Mouse (Mus musculus): ENCODE measurements around the gene Rapgefl1. TPM values are rescaled to one million over a fixed set of nuclear protein-coding genes. Genes with fewer than 3 reads are reported as not detected.
A peak's percentile ranks its signal among the peaks of the same experiment; 100 is the strongest.

The Rapgefl1 gene
- polyA plus RNA-seq, 1 experiment from 2014 or later, result 12.9 TPM

DNA sequence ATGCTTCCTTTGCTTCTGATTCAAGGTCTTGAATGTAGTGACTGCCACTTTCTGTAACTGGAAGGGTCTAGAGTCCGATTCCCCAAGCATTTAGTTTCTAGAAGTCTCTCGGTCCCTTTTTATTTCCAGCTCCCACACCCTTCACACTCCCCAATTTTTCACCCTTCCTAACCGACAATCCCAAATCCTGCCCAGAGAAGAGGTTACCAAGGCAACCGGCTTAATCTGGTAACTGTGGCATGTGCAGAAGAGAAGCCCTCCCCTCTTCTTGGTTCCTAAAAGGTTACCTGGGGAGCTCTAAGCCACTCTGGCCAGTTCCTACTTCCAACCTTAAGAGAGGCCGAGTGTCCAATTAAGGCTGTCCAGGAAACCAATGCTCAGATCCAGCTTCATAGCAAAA lies 1.3 kb upstream of the Rapgefl1 start:
- no peak for ATAC-seq (ENCODE audit: low FRiP score)
- Histone ChIP-seq H3K36me3 (replicated peaks; ENCODE audit: control insufficient read depth, insufficient read depth) (peaks cover 47% of the 10 kb centered on the region), H3K4me2 (replicated peaks) (no peak overlapping the region), H3K4me1 (replicated peaks; ENCODE audit: control insufficient read depth, insufficient read depth, low read length) (peaks cover 23% of the 10 kb centered on the region), H3K9ac (no peak overlapping the region), H3K27me3 (ENCODE audit: control insufficient read depth, insufficient read depth, low read length) (no peaks in the 10 kb centered on the region; the same call in 1 of the 2 replicates), H3K9me3 (ENCODE audit: control insufficient read depth, low read length) (no peaks in the 10 kb centered on the region), H3K27ac (no peak overlapping the region), H3K4me3 (replicated peaks; ENCODE audit: low read length) (no peak overlapping the region)
- 40% methylated on average over 5 of the region's 5 CpGs for WGBS
- no peak for DNase-seq (ENCODE audit: low spot score)

DNA sequence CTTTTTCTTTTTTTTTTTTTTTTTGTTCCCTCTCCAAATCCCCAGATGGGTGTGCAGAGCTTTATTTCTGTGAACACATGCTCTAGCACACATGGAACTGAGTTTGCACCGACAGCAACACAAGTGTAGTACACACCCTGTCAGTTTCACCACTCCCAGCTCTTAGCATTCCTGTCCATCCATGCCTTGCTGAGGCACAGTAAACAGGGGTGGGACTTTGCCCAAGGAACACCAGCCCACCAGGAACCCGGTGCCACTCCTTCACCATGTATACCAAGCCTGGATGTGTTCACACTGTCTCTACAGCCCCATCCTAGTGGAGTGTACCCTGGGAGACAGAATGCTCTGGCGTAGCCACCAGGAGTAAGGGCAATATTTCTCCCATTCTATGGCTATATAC lies 860 bp upstream of the Rapgefl1 start:
- DNase-seq (ENCODE audit: low spot score), result no peak
- Histone ChIP-seq H3K36me3 (replicated peaks; ENCODE audit: control insufficient read depth, insufficient read depth) (peaks cover 43% of the 10 kb centered on the region), H3K4me1 (replicated peaks; ENCODE audit: control insufficient read depth, insufficient read depth, low read length) (peaks cover 23% of the 10 kb centered on the region), H3K27ac (no peak overlapping the region), H3K4me3 (replicated peaks; ENCODE audit: low read length) (no peak overlapping the region), H3K4me2 (replicated peaks) (no peak overlapping the region), H3K9ac (no peak overlapping the region), H3K27me3 (ENCODE audit: control insufficient read depth, insufficient read depth, low read length) (no peaks in the 10 kb centered on the region; the same call in 1 of the 2 replicates), H3K9me3 (ENCODE audit: control insufficient read depth, low read length) (no peaks in the 10 kb centered on the region)
- no peak for ATAC-seq (ENCODE audit: low FRiP score)
- WGBS, result 70% methylated on average over 3 of the region's 3 CpGs

DNA sequence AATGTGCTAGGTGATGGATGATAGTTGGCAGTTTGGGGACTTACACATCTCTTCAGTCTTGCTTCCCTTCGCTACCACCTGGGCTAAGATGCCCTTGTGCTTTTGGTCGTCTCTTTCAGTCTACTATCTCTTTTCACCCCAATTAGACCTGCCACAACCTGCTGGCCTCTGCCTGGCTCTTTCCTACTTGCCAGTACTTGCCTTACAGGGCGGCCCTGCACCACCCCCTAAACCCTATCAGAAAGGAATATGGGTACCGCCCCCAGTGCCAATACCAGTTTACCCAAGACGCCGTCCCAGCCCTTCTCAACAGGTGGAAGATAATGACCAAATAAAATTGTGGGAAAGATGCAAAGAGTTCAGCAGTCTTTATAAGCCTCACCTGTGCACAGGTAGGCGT lies 457 bp upstream of the Rapgefl1 start:
- peaks cover 39% of the 10 kb centered on the region for H3K36me3 ChIP-seq (replicated peaks; ENCODE audit: control insufficient read depth, insufficient read depth)
- H3K4me1 ChIP-seq (replicated peaks; ENCODE audit: control insufficient read depth, insufficient read depth, low read length), result peaks cover 23% of the 10 kb centered on the region
- H3K4me2 ChIP-seq (replicated peaks), result peak overlapping the region; percentile 97
- peak; percentile 25; the same call in 1 of the 2 replicates for ATAC-seq (ENCODE audit: low FRiP score)
- no peak overlapping the region for H3K27ac ChIP-seq
- H3K27me3 ChIP-seq (ENCODE audit: control insufficient read depth, insufficient read depth, low read length), result no peaks in the 10 kb centered on the region; the same call in 1 of the 2 replicates
- H3K4me3 ChIP-seq (replicated peaks; ENCODE audit: low read length), result peak overlapping the region; percentile 82
- WGBS, result 24% methylated on average over 7 of the region's 7 CpGs
- DNase-seq (ENCODE audit: low spot score), result no peak
- no peak overlapping the region for H3K9ac ChIP-seq
- no peaks in the 10 kb centered on the region for H3K9me3 ChIP-seq (ENCODE audit: control insufficient read depth, low read length)

DNA sequence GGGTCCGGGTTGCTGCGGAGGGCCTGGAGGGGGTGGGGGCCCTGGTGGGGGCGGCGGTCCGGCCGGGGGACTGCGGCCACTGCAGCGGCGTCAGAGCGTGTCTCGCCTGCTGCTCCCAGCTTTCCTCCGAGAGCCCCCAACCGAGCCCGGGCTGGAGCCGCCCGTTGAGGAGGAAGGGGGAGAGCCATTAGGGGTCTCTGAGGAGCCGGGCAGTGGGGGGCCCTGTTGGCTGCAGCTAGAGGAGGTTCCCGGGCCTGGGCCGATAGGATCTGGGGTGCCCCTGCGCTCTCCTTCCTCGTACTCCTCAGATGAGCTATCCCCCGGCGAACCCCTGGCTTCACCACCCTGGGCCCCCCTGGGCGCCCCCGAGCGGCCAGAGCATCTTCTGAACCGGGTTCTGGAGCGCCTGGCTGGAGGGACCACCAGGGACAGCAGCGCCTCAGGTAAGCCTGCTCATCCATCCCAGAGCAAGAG lies 683 bp downstream of the Rapgefl1 start:
- no peak for DNase-seq (ENCODE audit: low spot score)

DNA sequence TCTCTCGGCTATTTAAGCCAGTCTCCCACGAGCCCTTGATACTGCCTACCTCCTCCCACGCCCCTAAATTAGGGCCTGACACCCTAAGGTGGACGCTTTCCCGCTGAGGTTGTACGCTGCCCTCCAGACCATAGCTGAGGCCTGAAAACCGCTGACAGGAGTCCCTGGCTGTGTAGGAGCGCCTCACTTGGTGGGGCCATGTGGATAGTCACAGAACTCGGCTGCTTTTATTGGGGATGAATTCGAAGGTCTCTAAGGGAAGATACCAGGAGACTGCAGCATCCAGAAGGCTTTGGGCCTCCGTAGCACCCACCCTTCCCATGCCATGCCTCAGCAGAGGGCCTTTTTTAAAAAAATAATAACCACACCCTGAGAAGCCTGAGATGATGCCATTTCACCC lies 1.3 kb downstream of the Rapgefl1 start:
- Histone ChIP-seq H3K9ac (peak overlapping the region; percentile 76), H3K4me2 (replicated peaks) (peak overlapping the region; percentile 97), H3K4me1 (replicated peaks; ENCODE audit: control insufficient read depth, insufficient read depth, low read length) (peaks cover 23% of the 10 kb centered on the region), H3K9me3 (ENCODE audit: control insufficient read depth, low read length) (no peaks in the 10 kb centered on the region), H3K4me3 (replicated peaks; ENCODE audit: low read length) (peak overlapping the region; percentile 82), H3K36me3 (replicated peaks; ENCODE audit: control insufficient read depth, insufficient read depth) (peaks cover 21% of the 10 kb centered on the region), H3K27ac (no peak overlapping the region), H3K27me3 (ENCODE audit: control insufficient read depth, insufficient read depth, low read length) (no peaks in the 10 kb centered on the region; the same call in 1 of the 2 replicates)
- 50% methylated on average over 11 of the region's 11 CpGs for WGBS
- ATAC-seq (ENCODE audit: low FRiP score), result no peak
- no peak for DNase-seq (ENCODE audit: low spot score)

More for the DNA sequence above, 683 bp downstream of the Rapgefl1 start:
- peak; percentile 57 for ATAC-seq (ENCODE audit: low FRiP score)
- Histone ChIP-seq H3K9ac (peak overlapping the region; percentile 76), H3K27me3 (ENCODE audit: control insufficient read depth, insufficient read depth, low read length) (no peaks in the 10 kb centered on the region; the same call in 1 of the 2 replicates), H3K4me1 (replicated peaks; ENCODE audit: control insufficient read depth, insufficient read depth, low read length) (peaks cover 23% of the 10 kb centered on the region), H3K4me3 (replicated peaks; ENCODE audit: low read length) (peak overlapping the region; percentile 82), H3K9me3 (ENCODE audit: control insufficient read depth, low read length) (no peaks in the 10 kb centered on the region), H3K36me3 (replicated peaks; ENCODE audit: control insufficient read depth, insufficient read depth) (peaks cover 27% of the 10 kb centered on the region), H3K4me2 (replicated peaks) (peak overlapping the region; percentile 97), H3K27ac (peak overlapping the region; percentile 65; the same call in 1 of the 2 replicates)
- under 1% methylated on average over 22 of the region's 29 CpGs for WGBS

DNA sequence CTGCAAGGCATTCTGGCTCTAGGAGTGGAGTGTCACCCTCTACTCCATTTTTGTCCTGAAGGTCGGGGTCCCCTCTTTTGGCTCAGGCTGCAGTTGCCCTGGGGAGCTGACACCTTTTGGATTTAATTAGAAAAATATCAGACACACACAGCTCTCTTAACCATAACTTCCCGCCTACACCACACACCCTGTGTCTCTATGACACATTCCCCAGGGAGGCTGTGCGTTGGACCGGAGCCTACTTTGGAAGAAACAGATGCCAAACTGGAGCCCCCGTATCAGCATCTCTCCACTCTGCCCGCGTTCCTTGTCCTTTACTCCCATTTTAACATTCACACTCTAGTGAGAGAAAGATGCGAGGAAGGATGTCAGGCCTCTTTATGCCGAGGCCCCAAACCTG lies 1.9 kb downstream of the Rapgefl1 start:
- peaks cover 15% of the 10 kb centered on the region for H3K36me3 ChIP-seq (replicated peaks; ENCODE audit: control insufficient read depth, insufficient read depth)
- DNase-seq (ENCODE audit: low spot score) (no peak), ATAC-seq (ENCODE audit: low FRiP score) (no peak)
- peak overlapping the region; percentile 97 for H3K4me2 ChIP-seq (replicated peaks)
- H3K4me3 ChIP-seq (replicated peaks; ENCODE audit: low read length), result 0 out of 2 replicates have a peak overlapping the region, but pooled peaks have one; percentile 82
- H3K27me3 ChIP-seq (ENCODE audit: control insufficient read depth, insufficient read depth, low read length), result no peaks in the 10 kb centered on the region; the same call in 1 of the 2 replicates
- H3K9me3 ChIP-seq (ENCODE audit: control insufficient read depth, low read length), result no peaks in the 10 kb centered on the region
- 63% methylated on average over 9 of the region's 9 CpGs for WGBS
- H3K27ac ChIP-seq, result no peak overlapping the region
- H3K4me1 ChIP-seq (replicated peaks; ENCODE audit: control insufficient read depth, insufficient read depth, low read length), result peaks cover 23% of the 10 kb centered on the region
- no peak overlapping the region for H3K9ac ChIP-seq

DNA sequence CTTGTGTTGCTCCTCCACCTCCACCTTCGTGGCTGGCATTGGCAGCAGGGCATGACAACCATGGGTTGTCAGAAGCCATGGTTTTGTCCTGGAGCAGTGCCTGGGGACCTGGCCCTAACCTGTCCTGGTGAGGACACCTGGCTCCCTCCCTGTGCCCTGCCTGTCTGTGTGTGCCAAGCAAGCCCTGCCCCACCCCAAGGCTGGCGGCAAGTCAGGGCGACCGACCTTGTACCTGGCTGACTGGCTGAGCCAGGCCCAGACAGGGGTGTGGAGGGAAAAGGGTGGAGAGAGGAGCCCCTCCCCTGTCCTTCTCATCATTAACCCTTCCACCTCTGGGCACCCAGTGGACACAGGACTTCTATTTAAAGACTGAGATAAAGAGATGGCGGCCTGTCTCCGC lies 2.8 kb downstream of the Rapgefl1 start:
- Histone ChIP-seq H3K9me3 (ENCODE audit: control insufficient read depth, low read length) (no peaks in the 10 kb centered on the region), H3K27me3 (ENCODE audit: control insufficient read depth, insufficient read depth, low read length) (no peaks in the 10 kb centered on the region; the same call in 1 of the 2 replicates), H3K4me2 (replicated peaks) (no peak overlapping the region), H3K9ac (no peak overlapping the region), H3K4me1 (replicated peaks; ENCODE audit: control insufficient read depth, insufficient read depth, low read length) (peaks cover 23% of the 10 kb centered on the region), H3K36me3 (replicated peaks; ENCODE audit: control insufficient read depth, insufficient read depth) (peaks cover 6% of the 10 kb centered on the region), H3K27ac (no peak overlapping the region), H3K4me3 (replicated peaks; ENCODE audit: low read length) (no peak overlapping the region)
- no peak for DNase-seq (ENCODE audit: low spot score)
- no peak for ATAC-seq (ENCODE audit: low FRiP score)
- WGBS, result 50% methylated on average over 6 of the region's 6 CpGs

DNA sequence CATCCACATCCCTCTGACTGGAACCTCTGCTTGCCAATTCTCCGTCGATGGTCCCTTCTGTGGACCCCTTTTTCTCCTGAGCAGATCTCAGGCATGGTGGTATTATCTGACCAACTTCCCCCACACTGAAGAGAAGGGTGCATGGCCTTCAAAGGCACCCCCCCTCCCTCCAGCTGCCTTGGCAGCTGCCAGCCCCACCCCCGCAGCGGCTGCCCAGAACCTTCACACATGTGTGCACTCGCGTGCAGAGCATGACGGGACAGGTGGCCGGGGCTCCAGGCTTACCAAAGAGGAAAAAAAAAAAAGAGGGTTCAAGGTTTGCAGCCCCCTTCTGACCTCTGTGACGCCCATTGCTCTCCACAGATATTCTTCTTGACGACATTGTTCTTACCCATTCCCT lies 3.3 kb downstream of the Rapgefl1 start:
- Histone ChIP-seq H3K27me3 (ENCODE audit: control insufficient read depth, insufficient read depth, low read length) (no peaks in the 10 kb centered on the region; the same call in 1 of the 2 replicates), H3K9me3 (ENCODE audit: control insufficient read depth, low read length) (no peaks in the 10 kb centered on the region), H3K4me1 (replicated peaks; ENCODE audit: control insufficient read depth, insufficient read depth, low read length) (peaks cover 23% of the 10 kb centered on the region), H3K4me3 (replicated peaks; ENCODE audit: low read length) (no peak overlapping the region), H3K9ac (no peak overlapping the region), H3K27ac (no peak overlapping the region), H3K36me3 (replicated peaks; ENCODE audit: control insufficient read depth, insufficient read depth) (0 out of 2 replicates have a peak, but pooled peaks cover 1% of the 10 kb centered on the region), H3K4me2 (replicated peaks) (no peak overlapping the region)
- WGBS, result 69% methylated on average over 10 of the region's 10 CpGs
- no peak for DNase-seq (ENCODE audit: low spot score)
- ATAC-seq (ENCODE audit: low FRiP score), result no peak

DNA sequence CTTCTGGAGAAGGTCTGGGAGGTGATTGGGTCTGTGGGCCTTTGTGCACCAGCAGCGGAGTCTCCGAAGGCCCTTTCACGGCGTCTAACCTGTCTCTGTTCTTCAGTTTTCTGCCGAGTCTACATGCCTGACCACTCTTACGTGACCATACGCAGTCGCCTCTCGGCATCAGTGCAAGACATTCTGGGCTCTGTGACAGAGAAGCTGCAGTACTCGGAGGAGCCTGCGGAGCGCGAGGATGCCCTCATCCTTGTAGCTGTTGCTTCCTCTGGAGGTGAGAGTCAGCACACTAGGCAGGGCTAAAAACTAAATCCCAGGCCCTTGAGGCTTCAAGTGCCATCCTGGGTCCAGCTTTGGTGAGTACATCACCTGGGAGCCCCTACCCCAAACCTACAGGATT lies 9.4 kb downstream of the Rapgefl1 start:
- no peak overlapping the region for H3K4me2 ChIP-seq (replicated peaks)
- no peak overlapping the region for H3K27ac ChIP-seq
- no peaks in the 10 kb centered on the region for H3K27me3 ChIP-seq (ENCODE audit: control insufficient read depth, insufficient read depth, low read length)
- DNase-seq (ENCODE audit: low spot score) (no peak), ATAC-seq (ENCODE audit: low FRiP score) (no peak)
- H3K36me3 ChIP-seq (replicated peaks; ENCODE audit: control insufficient read depth, insufficient read depth), result peaks cover 7% of the 10 kb centered on the region
- no peak overlapping the region for H3K9ac ChIP-seq
- no peaks in the 10 kb centered on the region for H3K9me3 ChIP-seq (ENCODE audit: control insufficient read depth, low read length)
- WGBS, result 53% methylated on average over 13 of the region's 13 CpGs
- H3K4me1 ChIP-seq (replicated peaks; ENCODE audit: control insufficient read depth, insufficient read depth, low read length), result peaks cover 16% of the 10 kb centered on the region
- H3K4me3 ChIP-seq (replicated peaks; ENCODE audit: low read length), result no peak overlapping the region

Data from hindbrain, embryonic 14.5 days (tissue).